Comparison of ENCODE assay signal across 23 mouse cellular contexts in the genomic region with DNA sequence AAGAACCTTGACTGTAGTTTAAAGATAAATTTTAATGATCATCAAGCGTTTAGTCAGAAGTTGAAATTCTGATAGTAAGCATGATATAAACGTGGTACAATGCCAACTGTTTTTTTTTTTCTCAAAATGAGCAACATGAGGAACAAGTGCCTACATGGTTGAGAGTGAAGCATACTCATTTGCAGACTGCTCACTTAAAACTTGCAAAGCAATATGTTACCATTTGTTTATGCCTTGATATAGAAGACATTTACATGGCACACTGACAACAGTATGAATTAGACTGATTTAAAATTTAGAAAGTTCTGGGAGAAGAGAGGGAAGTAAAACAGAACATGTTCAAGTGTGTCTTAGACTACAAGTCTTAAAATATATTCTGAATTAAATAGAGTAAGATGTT.
"Had no signal": no experiment of that assay in that cellular context is flagged by ENCODE, and none has a peak within 500 bp of the region (broad histone marks: within the 10 kb centered on the region; RNA-seq: fewer than 3 reads in every experiment).

No protein-coding gene starts in this region.

- H3K27me3 ChIP-seq: limb, embryonic 12.5 days; limb, embryonic 15.5 days; lung, embryonic 15.5 days; megakaryocyte, embryonic 14.5 days; midbrain, embryonic 13.5 days; neural tube, embryonic 13.5 days had no signal

- DNase-seq: kidney, adult 9 months; kidney, postnatal 14 days; kidney, postnatal 4 days; left cerebral cortex, postnatal 4 days; liver, postnatal 0 days; lung, postnatal 10 days; lung, postnatal 36 days; retina, postnatal 1 day; right cerebral cortex, postnatal 25 days; thymus, adult 2 months; thymus, postnatal 14 days; thymus, postnatal 4 days had no signal

- H3K36me3 ChIP-seq: limb, embryonic 12.5 days; limb, embryonic 15.5 days; lung, embryonic 15.5 days; midbrain, embryonic 10.5 days; midbrain, embryonic 13.5 days; neural tube, embryonic 13.5 days had no signal

- H3K4me3 ChIP-seq: limb, embryonic 12.5 days; limb, embryonic 15.5 days; lung, embryonic 15.5 days; megakaryocyte, embryonic 14.5 days; midbrain, embryonic 10.5 days; midbrain, embryonic 13.5 days; myocyte; neural tube, embryonic 13.5 days had no signal

- H3K4me2 ChIP-seq: limb, embryonic 12.5 days; limb, embryonic 15.5 days; liver, embryonic 11.5 days; lung, embryonic 15.5 days; midbrain, embryonic 13.5 days; neural tube, embryonic 13.5 days had no signal

- H3K4me1 ChIP-seq: limb, embryonic 12.5 days; limb, embryonic 15.5 days; lung, embryonic 15.5 days; megakaryocyte, embryonic 14.5 days; midbrain, embryonic 10.5 days; midbrain, embryonic 13.5 days; neural tube, embryonic 13.5 days had no signal

- H3K9ac ChIP-seq: limb, embryonic 12.5 days; limb, embryonic 15.5 days; liver, embryonic 14.5 days; liver, postnatal 0 days; lung, embryonic 15.5 days; midbrain, embryonic 13.5 days; neural tube, embryonic 13.5 days had no signal

- ATAC-seq: liver, postnatal 0 days; midbrain, embryonic 13.5 days; midbrain, embryonic 16.5 days had no signal

- H3K27ac ChIP-seq: limb, embryonic 12.5 days; limb, embryonic 15.5 days; liver, embryonic 14.5 days; lung, embryonic 15.5 days; midbrain, embryonic 10.5 days; midbrain, embryonic 13.5 days; neural tube, embryonic 13.5 days had no signal

- H3K9me3 ChIP-seq: limb, embryonic 12.5 days; limb, embryonic 15.5 days; lung, embryonic 15.5 days; megakaryocyte, embryonic 14.5 days; midbrain, embryonic 10.5 days; midbrain, embryonic 13.5 days; neural tube, embryonic 13.5 days had no signal
